Mouse (Mus musculus) layer of hippocampus, adult 2 months (tissue): ENCODE data around the gene Map2k3. TPM values are rescaled to one million over a fixed set of nuclear protein-coding genes. Genes with fewer than 3 reads are reported as not detected.

Source experiments
- DNase-seq, 2 experiments: peaks; one replicate each; pipeline ENCODE4 v3.0.0; 2022; ENCODE audit warnings: low spot score in 2 of 2
- H3K27ac ChIP-seq: fragments of 200-600 bp; 2 replicates; pipeline ENCODE4 v1.8.1; 2022
- H3K4me3 ChIP-seq: fragments of 200-600 bp; 2 replicates; pipeline ENCODE4 v1.8.1; 2022; ENCODE audit warnings: mild to moderate bottlenecking
- CTCF ChIP-seq: fragments of 200-600 bp; conservative IDR thresholded peaks from 2 replicates; pipeline ENCODE4 v1.8.1; 2022; ENCODE audit warnings: antibody characterized with exemption, mild to moderate bottlenecking, moderate library complexity
- total RNA-seq, 2 experiments: library from RNA; stranded (reverse); gene quantifications; 2 replicates each; pipeline ENCODE4 v1.2.3; 2021

Gene Map2k3
- total RNA-seq, 2 experiments from 2014 or later: 13.1 to 15.2 TPM

- Histone ChIP-seq H3K27ac (no peak overlapping the region), H3K4me3 (no peak overlapping the region)
- no peak for DNase-seq
- no peak for TF ChIP-seq CTCF
Measured at GRCm38 (mm10) chr11:60909626-60910025, 22.2 kb upstream of the Map2k3 start.

GRCm38 (mm10) chr11:60912525-60912973, 19.3 kb upstream of the Map2k3 start:
- TF ChIP-seq CTCF: no peak
- peak overlapping the region; percentile 91 for H3K27ac ChIP-seq
- no peak for DNase-seq
- peak overlapping the region; percentile 95 for H3K4me3 ChIP-seq

- TF ChIP-seq CTCF: no peak
- peak; percentile 83 to 88 for DNase-seq
- H3K27ac ChIP-seq: peak overlapping the region; percentile 91
- H3K4me3 ChIP-seq: peak overlapping the region; percentile 95
Measured at GRCm38 (mm10) chr11:60913301-60914196, 18.3 kb upstream of the Map2k3 start.

- TF ChIP-seq CTCF: no peak
- no peak for DNase-seq
- H3K4me3 ChIP-seq: peak within 1 kb of the TSS; percentile 95
- peak within 1 kb of the TSS; percentile 91 for H3K27ac ChIP-seq
Measured at GRCm38 (mm10) chr11:60914491-60914890, 17.3 kb upstream of the Map2k3 start, which contains the start of gene Natd1. TSS of gene Natd1 (minus strand) at chr11:60914750.

- DNase-seq: no peak
- H3K4me3 ChIP-seq: no peak overlapping the region
- TF ChIP-seq CTCF: no peak
- no peak overlapping the region for H3K27ac ChIP-seq
Measured at GRCm38 (mm10) chr11:60915201-60915600, 16.6 kb upstream of the Map2k3 start.

- H3K27ac ChIP-seq: no peak overlapping the region
- peak in 1 of 2 experiments; percentile 39 for DNase-seq
- no peak for TF ChIP-seq CTCF
- H3K4me3 ChIP-seq: no peak overlapping the region
Measured at GRCm38 (mm10) chr11:60920021-60920420, 11.8 kb upstream of the Map2k3 start.

- TF ChIP-seq CTCF: no peak
- H3K4me3 ChIP-seq: no peak overlapping the region
- no peak for DNase-seq
- H3K27ac ChIP-seq: no peak overlapping the region
Measured at GRCm38 (mm10) chr11:60922195-60922594, 9.6 kb upstream of the Map2k3 start.

- no peak for DNase-seq
- TF ChIP-seq CTCF: no peak
- no peak overlapping the region for H3K27ac ChIP-seq
- no peak overlapping the region for H3K4me3 ChIP-seq
Measured at GRCm38 (mm10) chr11:60922964-60923363, 8.9 kb upstream of the Map2k3 start.

- no peak for TF ChIP-seq CTCF
- DNase-seq: no peak
- Histone ChIP-seq H3K27ac (no peak overlapping the region), H3K4me3 (no peak overlapping the region)
Measured at GRCm38 (mm10) chr11:60924498-60924897, 7.3 kb upstream of the Map2k3 start.

- H3K27ac ChIP-seq: no peak overlapping the region
- no peak for TF ChIP-seq CTCF
- no peak overlapping the region for H3K4me3 ChIP-seq
- no peak for DNase-seq
Measured at GRCm38 (mm10) chr11:60924981-60925380, 6.9 kb upstream of the Map2k3 start.

GRCm38 (mm10) chr11:60927264-60927663, 4.6 kb upstream of the Map2k3 start:
- H3K27ac ChIP-seq: no peak overlapping the region
- H3K4me3 ChIP-seq: peak overlapping the region; percentile 43
- TF ChIP-seq CTCF: peak; percentile 93
- peak; percentile 89 to 91 for DNase-seq

- TF ChIP-seq CTCF: no peak
- H3K4me3 ChIP-seq: peak overlapping the region; percentile 99
- no peak for DNase-seq
- no peak overlapping the region for H3K27ac ChIP-seq
Measured at GRCm38 (mm10) chr11:60930724-60931281, 1.0 kb upstream of the Map2k3 start.

- peak overlapping the region; percentile 55 for H3K27ac ChIP-seq
- DNase-seq: no peak
Measured at GRCm38 (mm10) chr11:60931282-60931868, 458 bp upstream of the Map2k3 start.

More at GRCm38 (mm10) chr11:60931282-60931868, 458 bp upstream of the Map2k3 start:
- peak overlapping the region; percentile 99 for H3K4me3 ChIP-seq
- TF ChIP-seq CTCF: no peak
